Mouse (Mus musculus) small intestine, adult 2 months (tissue): ENCODE data around the gene Tbc1d30.

Source experiments
- CTCF ChIP-seq: fragments of 200-500 bp; IDR thresholded peaks from 2 replicates; pipeline ENCODE4 v1.5.1; 2012; ENCODE audit warnings: low read depth, mild to moderate bottlenecking, control low read depth, inconsistent platforms, low read length, moderate library complexity, mixed read lengths; ENCODE audit not compliant: insufficient replicate concordance, insufficient read length; ENCODE audit errors: extremely low read depth
- POLR2A ChIP-seq: fragments of 200-500 bp; IDR thresholded peaks from 2 replicates; pipeline ENCODE4 v1.6.1; 2012; ENCODE audit warnings: low read depth, mild to moderate bottlenecking, control low read depth, inconsistent platforms, low read length, moderate library complexity

DNA sequence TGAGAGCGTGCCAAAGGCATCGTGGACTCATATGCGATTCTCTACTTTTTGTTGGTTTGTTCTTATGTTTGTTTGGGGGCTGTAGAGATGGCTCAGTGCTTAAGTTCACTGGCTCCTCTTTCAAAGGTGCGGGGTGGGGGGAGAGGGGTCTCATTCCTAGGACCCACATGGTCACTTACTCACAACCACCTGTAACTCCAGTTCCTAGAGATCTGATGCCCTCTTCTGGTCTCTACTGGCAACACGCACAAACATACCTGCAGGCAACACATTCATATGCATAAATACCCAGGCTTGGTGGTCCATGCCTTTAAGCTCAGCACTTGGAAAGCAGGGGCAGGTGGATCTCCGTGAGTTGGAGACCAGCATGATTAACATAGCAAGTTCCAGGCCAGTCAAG lies 125.4 kb downstream of the Tbc1d30 start:
- TF ChIP-seq CTCF (no peak), POLR2A (no peak)
